Mouse (Mus musculus): ENCODE measurements at regions not wholly inside any gene's neighbourhood (a gene's known extent, or its start where the extent isn't known, plus 50 kb on each side); places are given as distances from the start of the nearest gene placed in this dataset.

DNA sequence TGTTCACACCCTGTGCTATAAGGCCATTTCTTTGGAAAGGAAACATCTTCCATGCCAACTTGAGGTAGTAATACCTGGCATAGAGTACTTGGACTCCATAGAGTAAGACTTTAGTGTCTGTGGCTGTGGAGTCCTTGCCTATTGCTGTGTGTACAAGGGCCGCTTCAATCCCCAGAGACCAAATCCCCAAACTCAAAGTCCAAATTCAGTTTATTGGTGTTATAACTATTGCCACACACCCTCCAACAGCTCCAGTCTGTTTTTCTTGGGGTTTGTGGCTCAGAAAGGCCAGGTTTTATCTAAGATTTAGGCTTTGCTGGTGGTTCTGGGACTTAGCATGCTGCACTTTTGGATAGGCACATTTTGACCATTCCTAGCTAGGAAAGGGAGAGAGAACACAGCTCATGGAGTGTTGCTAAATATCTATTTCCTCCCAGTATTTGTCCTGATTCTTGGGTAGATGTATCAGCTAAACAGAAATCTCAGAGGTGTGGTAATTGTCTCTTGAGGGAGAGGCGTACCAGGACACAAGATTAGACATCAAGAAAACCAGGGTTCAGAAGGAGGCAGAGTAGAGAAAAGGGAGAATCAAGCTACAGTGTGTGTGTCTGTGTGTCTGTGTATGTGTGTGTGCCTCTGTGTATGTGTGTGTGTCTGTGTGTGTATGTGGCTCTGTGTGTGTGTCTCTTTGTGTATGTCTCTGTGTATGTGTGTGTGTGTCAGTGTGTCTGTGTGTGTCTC is 65.3 kb upstream of the Parp11 start:
- ATAC-seq: no peak

DNA sequence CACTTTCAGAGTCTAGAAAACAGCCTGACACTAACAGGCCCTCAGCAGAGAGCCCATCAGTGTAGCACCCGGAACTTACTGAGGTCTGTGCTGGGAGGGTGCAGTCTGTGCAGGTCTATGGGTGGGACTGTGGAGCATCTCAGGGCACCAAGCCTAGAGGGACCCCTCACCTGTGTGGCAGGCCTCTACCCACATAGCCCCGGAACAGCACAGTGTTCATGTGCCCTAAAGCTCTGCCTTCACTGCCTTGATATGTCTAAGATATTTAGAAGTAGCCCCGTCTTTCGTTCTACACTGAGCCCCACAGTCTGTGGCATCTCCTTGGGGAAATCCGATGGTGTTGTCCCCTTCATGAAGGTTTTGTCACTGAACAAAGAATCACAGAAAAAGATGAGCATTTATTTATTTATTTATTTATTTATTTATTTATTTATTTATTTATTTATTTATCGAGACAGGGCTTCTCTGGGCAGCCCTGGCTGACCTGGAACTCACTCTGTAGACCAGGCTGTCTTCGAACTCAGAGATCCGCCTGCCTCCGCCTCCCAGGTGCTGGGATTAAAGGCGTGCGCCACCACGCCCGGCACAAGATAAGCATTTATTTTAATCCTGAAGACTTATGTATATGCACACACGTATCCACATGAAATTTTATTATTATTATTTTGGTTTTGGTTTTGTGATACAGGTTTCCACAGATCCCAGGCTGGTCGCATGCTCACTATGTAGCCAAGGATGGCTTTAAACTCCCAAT is 55.2 kb upstream of the Parp11 start:
- no peak for ATAC-seq

DNA sequence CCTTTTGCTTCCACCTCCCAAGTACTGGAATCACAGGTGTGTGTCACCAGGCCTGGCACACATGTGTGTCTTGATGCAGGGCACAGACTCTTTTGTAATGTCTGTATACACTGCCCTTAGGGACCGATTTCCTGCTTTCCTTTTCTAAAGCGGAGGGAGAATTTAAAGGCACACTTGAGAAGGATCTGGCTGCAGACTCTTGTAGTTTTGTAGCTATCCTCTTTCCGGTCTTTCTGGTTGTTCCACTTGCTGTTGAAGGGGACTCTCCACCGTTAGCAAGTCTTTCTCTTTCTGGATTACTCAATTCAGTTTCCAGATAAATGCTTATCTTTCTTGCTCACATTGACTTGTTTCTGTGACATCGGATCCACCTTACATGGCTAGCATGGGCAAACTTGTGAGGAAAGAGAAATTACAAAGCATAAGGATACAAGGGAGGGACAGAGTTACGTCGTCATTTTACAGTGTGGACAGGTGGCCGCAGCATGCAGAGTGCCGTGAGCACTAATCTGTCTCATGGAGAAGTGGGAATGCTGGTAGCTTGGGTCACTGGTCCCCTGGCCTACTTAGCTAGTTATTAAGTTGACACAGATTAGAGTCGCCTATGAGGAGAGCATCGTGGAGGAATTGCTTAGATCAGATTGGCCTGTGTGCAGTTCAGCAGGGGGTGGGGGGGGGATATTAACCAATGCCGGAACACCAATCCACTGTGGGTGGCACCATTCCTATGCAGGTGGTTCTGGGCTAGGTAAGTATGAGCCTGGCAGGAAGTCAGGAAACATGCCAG is 54.4 kb upstream of the Parp11 start:
- ATAC-seq: no peak

DNA sequence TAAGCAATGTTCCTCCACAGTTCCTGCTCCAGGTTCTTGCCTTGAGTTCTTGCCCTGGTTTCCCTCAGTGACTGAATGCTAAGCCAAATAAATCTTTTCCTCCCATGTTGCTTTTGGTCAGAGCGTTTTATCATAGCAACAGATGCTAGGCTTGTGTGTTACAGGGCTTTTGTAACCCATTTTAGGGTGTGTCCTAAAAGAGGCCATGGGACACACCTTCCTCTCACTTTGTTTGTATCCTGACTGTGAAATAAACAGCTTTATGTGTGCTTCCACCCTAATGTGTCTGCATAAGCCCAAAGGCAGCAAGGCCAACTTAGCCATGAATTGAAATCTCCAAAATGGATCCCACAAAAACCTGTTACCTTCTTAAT is 53.9 kb upstream of the Parp11 start:
- no peak for ATAC-seq

DNA sequence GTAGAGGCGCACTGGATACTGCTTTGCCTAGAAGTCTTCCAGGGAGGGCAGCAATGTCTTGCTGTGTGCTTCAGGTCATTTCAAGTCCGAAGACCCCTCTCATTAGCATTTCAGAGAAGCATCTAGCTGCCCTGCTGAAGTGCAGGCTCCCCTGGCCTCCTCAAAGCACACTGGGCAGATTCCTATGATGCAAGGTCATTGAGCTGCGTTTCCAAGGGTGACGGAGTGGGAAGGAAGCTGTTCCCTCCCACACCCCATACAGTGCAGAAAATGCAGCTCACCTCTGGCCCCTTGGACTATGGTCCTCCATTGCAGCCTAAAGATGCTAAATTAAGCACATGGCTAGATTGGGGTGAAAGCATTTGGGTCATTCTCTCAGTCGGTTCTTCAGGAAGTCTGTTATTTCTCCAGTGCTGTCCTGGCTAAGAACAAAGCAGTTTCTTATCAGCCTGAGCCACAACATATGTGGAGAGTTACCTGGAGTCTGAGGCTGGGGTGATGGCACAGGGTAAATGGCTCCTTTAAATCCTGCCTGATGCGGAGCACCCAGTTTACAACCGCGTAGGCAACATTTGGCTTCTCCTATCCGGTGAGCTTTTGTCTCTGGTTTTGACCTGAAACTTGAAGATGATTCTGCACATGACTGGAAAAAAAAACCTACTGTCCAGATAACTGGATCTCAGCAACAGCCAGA is 52.6 kb upstream of the Parp11 start:
- ATAC-seq: no peak

Measured in inflammation-experienced regulatory T-cells, adult 6 months (primary cell).